Mouse (Mus musculus) layer of hippocampus, postnatal 25 days (tissue): ENCODE data around the gene Ms4a14. TPM values are rescaled to one million over a fixed set of nuclear protein-coding genes. Genes with fewer than 3 reads are reported as not detected.
"Not testable (repeated sequence)": the region's sequence is repeated elsewhere in the genome, so short reads cannot be mapped to it uniquely, and the experiment has no call there.

Experiments
- DNase-seq, 2 experiments: peaks; one replicate each; pipeline ENCODE4 v3.0.0; 2022; ENCODE audit warnings: mixed read lengths in 2 of 2, low spot score in 1 of 2; ENCODE audit errors: extremely low spot score in 1 of 2
- total RNA-seq, 2 experiments: library from RNA; stranded (reverse); gene quantifications; 2 replicates each; pipeline ENCODE4 v1.2.3; 2021

Ms4a14 gene
- total RNA-seq = not detected

GRCm38 (mm10) chr19:11314354-11314753 lies at the start of gene Ms4a14:
Gene Ms4a14 (minus strand): TSS chr19:11314454.
- no peak for DNase-seq

- DNase-seq = no peak
These were observed 47.7 kb upstream of the Ms4a14 start for GRCm38 (mm10) chr19:11362002-11362401.

- DNase-seq = no peak
These were observed 45.9 kb upstream of the Ms4a14 start for GRCm38 (mm10) chr19:11360106-11360505.

- no peak for DNase-seq
These were observed 41.5 kb upstream of the Ms4a14 start for GRCm38 (mm10) chr19:11355730-11356129.

GRCm38 (mm10) chr19:11351878-11352277 lies 37.6 kb upstream of the Ms4a14 start:
- no peak for DNase-seq

GRCm38 (mm10) chr19:11349698-11350481 lies 35.6 kb upstream of the Ms4a14 start:
- peak in 1 of 2 experiments; percentile 4 for DNase-seq

DNA sequence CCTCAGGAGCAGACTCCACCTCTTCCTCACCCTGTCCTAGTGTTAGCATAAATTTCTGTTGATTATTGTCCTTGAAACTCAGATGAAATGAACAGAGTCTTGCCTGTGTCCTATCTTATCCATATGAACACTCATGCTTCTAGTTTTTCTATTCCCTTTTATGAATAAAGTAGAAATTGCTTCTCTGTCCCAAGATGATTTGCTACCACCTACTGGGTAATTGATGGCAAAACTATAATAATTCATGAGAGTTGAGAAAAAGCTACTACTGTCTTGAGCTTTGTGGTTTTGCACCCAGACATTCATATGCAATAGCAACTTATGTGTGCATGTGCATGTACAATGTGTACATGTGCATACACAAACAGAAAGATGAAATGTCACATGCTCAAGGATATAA lies 29.7 kb upstream of the Ms4a14 start:
- no peak for DNase-seq

GRCm38 (mm10) chr19:11343147-11343546 lies 28.9 kb upstream of the Ms4a14 start:
- DNase-seq = no peak

DNA sequence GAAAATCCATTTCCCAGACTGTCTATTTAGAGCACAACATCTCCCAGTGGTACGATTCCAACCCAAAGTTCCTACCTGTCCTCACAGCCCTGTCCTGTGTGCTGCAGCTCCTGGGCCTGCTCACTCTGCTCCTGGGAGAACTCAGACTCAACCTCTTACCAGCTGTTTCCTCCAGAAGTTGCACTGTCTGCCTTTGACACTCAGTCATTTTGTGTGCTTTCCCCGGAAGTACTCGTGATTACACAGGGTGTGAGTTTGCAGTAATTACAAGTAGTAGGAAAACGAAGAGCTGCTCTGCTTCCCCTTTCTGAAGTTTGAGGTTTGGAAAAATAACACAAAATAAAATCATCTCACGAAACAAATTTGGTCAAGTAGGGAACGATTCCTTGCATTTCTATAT lies 21.7 kb upstream of the Ms4a14 start, which contains the start of gene Ms4a7:
Ms4a7 (minus strand) TSS at position 215 of the 400 bp plus-strand sequence.
- no peak for DNase-seq

DNA sequence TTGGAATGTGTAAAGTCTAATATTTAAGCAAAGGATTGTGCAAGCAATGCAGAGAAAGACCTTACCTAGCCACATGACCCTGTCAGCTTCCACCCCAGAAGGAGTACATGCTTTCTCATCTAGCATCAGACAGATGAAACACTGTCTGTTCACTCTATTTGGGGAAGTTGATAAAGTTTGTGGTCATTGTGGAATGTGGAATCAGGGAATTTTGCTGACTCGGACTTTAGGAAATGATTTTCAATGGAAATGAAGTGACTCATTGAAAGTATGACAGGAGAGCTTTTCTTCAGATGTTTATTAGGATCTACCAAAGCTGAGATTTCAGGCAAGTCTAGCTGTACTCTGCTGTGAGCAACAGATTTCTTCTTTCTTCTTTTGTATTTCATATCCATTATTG lies 6.9 kb upstream of the Ms4a14 start:
- DNase-seq = no peak

DNA sequence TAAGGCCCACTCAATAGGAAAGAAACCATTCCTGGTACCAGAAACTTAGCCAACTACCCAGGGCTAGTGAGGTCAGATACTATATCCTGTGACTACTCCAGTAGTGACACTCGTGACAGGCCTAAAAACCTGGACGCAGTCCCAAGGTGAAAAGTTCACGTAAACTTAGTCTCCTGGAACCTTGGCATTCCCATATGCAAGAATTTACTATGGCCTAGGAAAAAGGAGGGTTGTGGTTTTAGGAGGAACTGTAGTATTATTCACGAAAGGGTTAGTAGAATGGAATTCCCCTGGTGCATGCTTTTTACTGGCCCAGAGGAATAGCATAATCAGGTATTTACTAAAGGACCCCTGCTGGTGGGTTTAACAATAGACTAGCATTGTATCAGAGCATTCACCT lies 2.5 kb upstream of the Ms4a14 start:
- DNase-seq = no peak

DNA sequence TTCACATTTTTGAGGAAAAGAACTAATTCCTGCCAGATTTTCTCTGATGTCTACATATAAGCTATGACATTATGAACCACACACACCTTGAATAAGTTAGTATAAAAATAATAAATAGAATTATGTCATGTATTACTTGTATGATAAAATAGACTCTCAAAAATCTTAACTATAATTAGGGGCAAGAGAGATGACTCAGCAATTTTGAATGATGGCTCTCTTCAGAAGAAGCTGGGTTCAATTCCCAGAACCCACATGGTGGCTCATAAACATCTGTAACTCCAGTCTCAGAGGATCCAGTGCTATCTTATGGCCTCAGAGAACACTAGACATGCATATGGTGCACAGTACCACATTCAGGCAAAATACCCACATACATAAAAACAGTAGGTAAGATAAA lies 5.4 kb downstream of the Ms4a14 start:
- DNase-seq = no peak

DNA sequence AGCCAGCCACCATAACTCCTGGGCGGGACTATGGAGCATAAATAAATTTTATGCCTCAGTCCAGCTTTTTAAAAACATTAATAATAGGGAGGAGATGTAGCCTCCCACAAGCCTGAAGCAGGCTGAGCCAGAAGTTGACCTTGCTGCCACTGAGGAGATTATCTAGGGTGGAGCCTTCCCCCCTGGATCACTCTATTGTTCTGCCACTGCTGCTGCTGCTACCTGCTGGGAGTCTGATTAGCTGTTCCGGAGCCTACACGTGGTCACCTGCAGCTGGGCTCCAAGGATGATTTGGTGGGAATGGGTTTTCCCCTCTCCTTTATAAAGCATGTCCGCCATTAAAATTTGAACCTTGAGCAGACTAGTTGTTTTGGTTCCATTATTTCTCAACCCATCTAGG lies 14.7 kb downstream of the Ms4a14 start:
- not testable (repeated sequence) for DNase-seq

DNA sequence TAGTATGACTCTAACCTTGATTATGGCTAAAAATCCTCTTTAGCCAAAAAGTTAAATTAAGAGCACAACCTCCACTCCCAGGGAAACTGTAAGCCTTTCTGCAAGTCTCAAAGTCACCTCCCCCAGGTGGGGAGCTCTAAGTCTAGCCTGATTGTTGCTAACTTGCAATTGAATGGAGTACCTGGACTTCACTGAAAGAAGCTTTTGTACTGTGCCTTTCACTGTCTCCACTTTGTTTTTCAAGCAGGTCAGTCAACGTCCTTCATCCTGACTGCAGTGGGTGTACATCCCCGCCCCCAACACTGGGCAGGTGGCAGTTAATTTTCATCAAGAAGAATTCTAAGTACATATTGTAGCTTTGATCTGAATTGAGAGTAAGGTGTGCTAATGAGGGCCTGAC lies 15.3 kb downstream of the Ms4a14 start:
- no peak for DNase-seq

GRCm38 (mm10) chr19:11293616-11294015 lies 20.6 kb downstream of the Ms4a14 start:
- DNase-seq = not testable (repeated sequence)

DNA sequence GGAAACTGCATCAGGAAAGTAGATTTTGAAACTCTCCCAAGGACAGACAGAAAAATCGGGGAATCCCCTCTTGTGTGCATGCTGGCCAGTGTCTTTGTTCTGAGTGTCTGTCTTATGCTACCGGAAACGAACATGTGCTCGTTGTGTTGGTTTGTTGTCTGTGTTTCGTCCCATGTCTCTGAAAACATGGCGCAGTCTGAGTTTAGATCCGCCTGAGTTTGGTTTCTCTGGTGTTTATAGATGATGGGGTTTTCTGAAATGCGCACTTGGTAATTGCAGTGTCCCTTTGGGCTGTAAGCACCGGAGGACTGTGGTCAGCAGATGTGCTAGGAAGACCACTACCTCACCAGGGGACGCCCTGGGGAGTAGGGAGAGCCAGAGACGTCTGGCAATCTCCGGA lies 21.3 kb downstream of the Ms4a14 start:
- peak in 1 of 2 experiments; percentile 3 for DNase-seq

GRCm38 (mm10) chr19:11283773-11284172 lies 30.5 kb downstream of the Ms4a14 start, which contains the start of gene Ms4a5:
Gene Ms4a5 (minus strand): TSS chr19:11283873.
- no peak for DNase-seq

DNA sequence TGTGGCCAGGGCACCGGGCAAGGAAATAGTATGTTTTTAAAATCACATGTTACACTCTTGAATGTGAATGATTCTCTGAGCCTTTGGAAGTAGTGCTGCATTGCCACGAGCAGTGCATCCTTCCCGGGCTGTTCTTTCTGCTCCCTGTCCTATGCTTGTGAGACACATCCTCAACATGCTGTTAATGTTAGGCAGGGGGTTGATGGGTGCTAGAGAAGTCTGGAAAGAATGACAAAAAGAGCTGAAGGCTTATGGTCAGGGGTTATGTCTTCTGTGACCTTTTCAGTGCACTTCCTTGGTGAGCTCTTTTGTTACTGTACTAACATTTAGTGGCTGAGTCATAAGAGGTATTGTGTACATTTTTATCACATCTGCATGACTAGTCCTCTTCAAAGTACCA lies 34.0 kb downstream of the Ms4a14 start:
- no peak for DNase-seq

DNA sequence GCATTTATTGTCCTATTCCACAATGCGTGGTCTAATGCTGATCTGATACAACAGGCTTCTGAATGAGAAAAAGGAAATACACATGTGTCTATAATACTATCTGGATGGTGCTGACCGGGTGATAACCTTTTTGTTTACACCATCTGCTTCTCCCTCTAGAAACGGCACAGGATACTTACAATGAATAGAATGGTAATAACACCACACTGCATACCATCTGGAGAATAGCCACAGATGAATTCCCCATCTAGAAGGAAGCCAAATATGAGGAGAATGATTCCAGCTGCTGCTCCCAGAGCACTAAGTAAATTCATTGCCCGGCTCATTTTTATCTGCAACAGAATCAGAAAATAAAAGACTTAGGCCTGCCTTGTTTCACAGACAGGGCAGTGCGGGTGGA lies 37.8 kb downstream of the Ms4a14 start:
- no peak for DNase-seq

DNA sequence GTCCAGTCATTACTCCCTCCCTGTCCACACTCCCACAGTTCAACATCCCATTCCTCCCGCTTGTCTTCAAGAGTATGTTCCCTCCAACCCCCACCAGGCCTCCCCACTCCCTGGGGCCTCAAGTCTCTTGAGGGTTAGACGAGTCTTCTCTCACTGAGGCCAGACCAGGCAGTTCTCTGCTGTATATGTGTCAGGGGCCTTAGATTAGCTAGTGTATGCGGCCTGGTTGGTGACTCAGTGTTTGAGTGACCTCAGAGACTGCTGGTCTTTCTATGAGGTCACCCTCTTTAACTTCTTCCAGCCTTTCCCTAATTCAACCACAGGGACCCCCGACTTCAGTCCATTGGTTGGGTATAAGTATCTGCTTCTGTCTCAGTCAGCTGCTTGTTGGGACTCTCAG lies 47.3 kb downstream of the Ms4a14 start:
- no peak for DNase-seq

GRCm38 (mm10) chr19:11266052-11266845 lies 48.0 kb downstream of the Ms4a14 start, which contains the start of gene Ms4a1:
Gene Ms4a1 (minus strand): TSS chr19:11266241.
- DNase-seq = no peak
